Comparison of ENCODE assay signal across 8 mouse cellular contexts in the genomic region with DNA sequence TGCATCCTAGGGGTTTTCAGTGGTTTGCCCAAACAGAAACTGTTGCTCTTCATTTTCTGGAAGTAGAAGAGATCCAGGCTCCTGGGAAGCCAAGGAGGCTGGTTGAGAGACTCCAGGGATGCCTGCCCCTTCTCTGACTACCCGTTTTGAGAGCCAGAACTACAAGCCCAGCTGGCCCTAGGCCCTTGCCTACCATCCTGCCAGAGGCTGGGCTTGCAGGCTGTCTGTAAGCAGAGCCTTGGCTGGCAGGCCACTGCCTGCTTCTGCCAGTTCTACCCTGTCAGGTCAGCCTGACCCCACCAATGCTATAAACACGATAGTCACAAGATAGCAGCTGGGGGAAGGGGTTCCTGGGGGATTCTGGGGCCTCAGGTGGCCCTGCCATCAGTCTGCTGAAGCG. TPM values are rescaled to one million over a fixed set of nuclear protein-coding genes. Genes with fewer than 3 reads are reported as not detected.
DNase-seq lines count a peak whose midpoint lies in the region; ATAC-seq lines count a peak whose summit lies in the region.

No protein-coding gene starts in this region.

- no peaks in the 10 kb centered on the region for H3K36me3 ChIP-seq in neural tube, embryonic 15.5 days

- 34% methylated on average over 3 of the region's 3 CpGs for WGBS in neural tube, embryonic 15.5 days

- H3K4me2 ChIP-seq in neural tube, embryonic 15.5 days: no peak overlapping the region

- ATAC-seq in neural tube, embryonic 15.5 days (ENCODE audit: low FRiP score): no peak

- H3K4me1 ChIP-seq in neural tube, embryonic 15.5 days: peaks cover 70% of the 10 kb centered on the region

- H3K27ac ChIP-seq in neural tube, embryonic 15.5 days (replicated peaks): peak overlapping the region; percentile 58

- H3K9ac ChIP-seq in neural tube, embryonic 15.5 days (replicated peaks): no peak overlapping the region; the same call in 1 of the 2 replicates

- DNase-seq in cerebellum, adult 9-11 months: peak; percentile 67
- DNase-seq in cerebellum, adult 9-10 months: no peak
- peak; percentile 90 for DNase-seq in ovary, adult 18-20 months (ENCODE audit: low spot score)
- DNase-seq in ovary, postnatal 14 days (ENCODE audit: low spot score): no peak
- DNase-seq in heart, postnatal 36 days: peak; percentile 52 to 65
- no peak for DNase-seq in thymus, postnatal 25 days
- no peak for DNase-seq in left cerebral cortex, adult 11 months (ENCODE audit: low spot score)

- H3K9me3 ChIP-seq in neural tube, embryonic 15.5 days (replicated peaks): no peaks in the 10 kb centered on the region

- H3K27me3 ChIP-seq in neural tube, embryonic 15.5 days (replicated peaks): no peaks in the 10 kb centered on the region

- intact Hi-C loops in heart, postnatal 36 days (cut with DNase I): no loop called here

- no peak overlapping the region for H3K4me3 ChIP-seq in neural tube, embryonic 15.5 days (replicated peaks)

RNA-seq across cellular contexts. Expression of gene Mrps23, which starts 48.7 kb away (rescaled TPM):
- total RNA-seq in heart, postnatal 36 days (2021): 100 to 1,000 TPM; 273 to 312 TPM
- polyA plus RNA-seq in neural tube, embryonic 15.5 days (2015; fragmentation: Nextera tagmentation; extraction: Ambion mirVana): 64.9 and 66.2 TPM in 2 replicates

RNA-seq across cellular contexts. Expression of gene Cuedc1, which starts 57.6 kb away (rescaled TPM):
- 10 to 100 TPM; 47.9 to 54.2 TPM for total RNA-seq in heart, postnatal 36 days (2021)
- polyA plus RNA-seq in neural tube, embryonic 15.5 days (2015; fragmentation: Nextera tagmentation; extraction: Ambion mirVana): 40.6 and 49.0 TPM in 2 replicates

Comparison
In these comparisons a context has a peak if more than half of its experiments do, and no peak if none do; other contexts are left out.
1. DNase-seq: peak in cerebellum, adult 9-11 months (single experiment), ovary, adult 18-20 months (single experiment) and heart, postnatal 36 days (2 of 2); none in cerebellum, adult 9-10 months (single experiment), ovary, postnatal 14 days (single experiment), thymus, postnatal 25 days (single experiment) and left cerebral cortex, adult 11 months (single experiment).